Mouse (Mus musculus) CH12.LX (cell line): Measurements from ENCODE around the gene Spn.

ENCODE experiments used
- CTCF ChIP-seq, 2 experiments: IDR thresholded peaks in 1 of 2; conservative IDR thresholded peaks in 1 of 2; 2 replicates each; pipeline ENCODE4 v1.5.1; 2011 to 2012; ENCODE audit warnings: low read depth in 2 of 2, low read length in 2 of 2, improper control_type of control experiment in 1 of 2, inconsistent platforms in 1 of 2, mild to moderate bottlenecking in 1 of 2, moderate library complexity in 1 of 2
- SMC3 ChIP-seq: IDR thresholded peaks from 2 replicates; pipeline ENCODE4 v1.6.1; 2011; ENCODE audit warnings: low read depth, low read length, improper control_type of control experiment

GRCm38 (mm10) chr7:127082271-127082670 is 55.4 kb downstream of the Spn start:
- TF ChIP-seq CTCF (conservative IDR thresholded peaks at IDR 0.05 in 1 of 2, IDR thresholded peaks at IDR 0.05 in 1 of 2; ENCODE audit: low read depth in 2 of 2, low read length in 2 of 2), result no peak
- TF ChIP-seq SMC3, result no peak
